Mouse (Mus musculus) embryonic fibroblast, embryonic 13.5 days (primary cell): Measurements from ENCODE around the gene T2. TPM values are rescaled to one million over a fixed set of nuclear protein-coding genes. Genes with fewer than 3 reads are reported as not detected.

ENCODE experiments used
- H3K27ac ChIP-seq: 2 replicates; pipeline ENCODE4 v1.5.1; 2012; ENCODE audit warnings: low read length, control low read depth, inconsistent platforms; ENCODE audit not compliant: insufficient read depth
- H3K4me1 ChIP-seq: 2 replicates; pipeline ENCODE4 v1.6.1; 2011; ENCODE audit warnings: low read length; ENCODE audit not compliant: control insufficient read depth, insufficient read depth
- H3K4me3 ChIP-seq: 2 replicates; pipeline ENCODE4 v1.5.1; 2011; ENCODE audit warnings: mild to moderate bottlenecking, control low read depth, low read length; ENCODE audit not compliant: insufficient read depth
- CTCF ChIP-seq: IDR thresholded peaks from 2 replicates; pipeline ENCODE4 v1.5.1; 2011; ENCODE audit warnings: mild to moderate bottlenecking, control low read depth, low read length, moderate library complexity, borderline replicate concordance; ENCODE audit not compliant: insufficient read depth
- POLR2A ChIP-seq: IDR thresholded peaks from 2 replicates; pipeline ENCODE4 v1.6.1; 2011; ENCODE audit warnings: low read depth, mild to moderate bottlenecking, control low read depth, low read length, moderate library complexity
- polyA plus RNA-seq: library from polyadenylated mRNA; stranded (reverse); fragments of >200 nt; gene quantifications from 2 replicates; pipeline ENCODE4 v1.2.4, GENCODE M21; 2011; ENCODE audit warnings: low read depth; ENCODE audit not compliant: missing spikeins, insufficient read length

The T2 gene
- polyA plus RNA-seq, 1 experiment = not detected

- Histone ChIP-seq H3K4me3 (no peak overlapping the region), H3K4me1 (no peaks in the 10 kb centered on the region), H3K27ac (no peak overlapping the region)
- no peak for TF ChIP-seq CTCF
- no peak for TF ChIP-seq POLR2A
These were observed 112.0 kb downstream of the T2 start for GRCm38 (mm10) chr17:8467771-8468170.

DNA sequence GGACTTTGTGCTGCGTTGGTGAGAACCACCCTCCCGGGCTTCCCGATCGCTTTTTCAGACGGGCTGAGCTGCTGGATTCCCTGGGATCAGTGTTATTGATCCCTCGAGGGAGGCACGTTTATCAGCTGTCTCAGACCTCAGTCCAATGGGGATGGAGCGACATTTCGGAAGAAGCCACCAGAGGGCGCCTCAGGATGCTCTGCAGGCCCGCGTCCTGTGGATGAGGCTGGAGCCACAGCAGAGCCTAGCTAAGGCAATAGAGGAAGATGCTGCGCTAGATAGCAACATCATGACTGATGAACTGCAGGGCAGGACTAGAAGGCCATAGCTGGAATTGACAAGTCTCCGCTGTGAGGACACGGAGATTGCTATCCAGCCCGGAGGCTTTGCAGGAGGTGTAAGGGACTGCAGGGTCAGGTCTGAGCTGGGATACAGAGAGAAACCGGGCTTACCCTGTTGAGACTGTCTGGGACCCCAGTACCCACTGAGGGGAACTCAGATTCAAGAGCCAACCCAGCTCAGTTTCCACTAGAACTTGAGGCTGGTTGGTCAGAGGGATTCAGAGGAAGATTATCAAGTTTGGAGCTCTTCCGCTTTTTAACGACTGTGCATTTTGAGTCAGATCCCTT lies 113.0 kb downstream of the T2 start:
- Histone ChIP-seq H3K4me1 (no peaks in the 10 kb centered on the region), H3K27ac (no peak overlapping the region), H3K4me3 (no peak overlapping the region)
- peak; percentile 77 for TF ChIP-seq CTCF
- TF ChIP-seq POLR2A = no peak

Other genes with a start within 250 kb of the T2 start
- gene Gm49673, start 208.2 kb upstream of the T2 start, polyA plus RNA-seq = 0.19 TPM in 1 of 2 replicates, not detected in the other
- gene Rnaset2a, start 207.9 kb upstream of the T2 start, polyA plus RNA-seq = 5.0 and 7.8 TPM in 2 replicates
- gene Fgfr1op, start 190.5 kb upstream of the T2 start, polyA plus RNA-seq = 18.1 and 28.1 TPM in 2 replicates
- not detected in 2 replicates for gene Ccr6, start 119.9 kb upstream of the T2 start, polyA plus RNA-seq
- 53.0 and 79.3 TPM in 2 replicates for gene Mpc1, start 73.1 kb upstream of the T2 start, polyA plus RNA-seq
- gene Sft2d1, start 44.9 kb upstream of the T2 start, polyA plus RNA-seq = 47.3 and 56.3 TPM in 2 replicates
- gene Prr18, start 18.5 kb upstream of the T2 start, polyA plus RNA-seq = not detected in 2 replicates
- gene T, start 78.4 kb downstream of the T2 start, polyA plus RNA-seq = not detected in 2 replicates
- 7.9 and 9.3 TPM in 2 replicates for gene Pde10a, start 169.4 kb downstream of the T2 start, polyA plus RNA-seq
- gene Gm17087, start 211.0 kb downstream of the T2 start, polyA plus RNA-seq = 3.7 and 4.0 TPM in 2 replicates